Mouse (Mus musculus) cerebellum, adult (tissue): ENCODE data around the gene Luc7l3.
"Not testable (repeated sequence)": the region's sequence is repeated elsewhere in the genome, so short reads cannot be mapped to it uniquely, and the experiment has no call there.

ENCODE experiments used
- ATAC-seq: cut with Nextera tagmentation; 2 replicates; pipeline ENCODE4 v1.9.2; 2017; ENCODE audit warnings: mild to moderate bottlenecking, moderate library complexity, mixed read lengths; ENCODE audit not compliant: insufficient number of reproducible peaks, low FRiP score, low TSS enrichment

Gene Luc7l3

DNA sequence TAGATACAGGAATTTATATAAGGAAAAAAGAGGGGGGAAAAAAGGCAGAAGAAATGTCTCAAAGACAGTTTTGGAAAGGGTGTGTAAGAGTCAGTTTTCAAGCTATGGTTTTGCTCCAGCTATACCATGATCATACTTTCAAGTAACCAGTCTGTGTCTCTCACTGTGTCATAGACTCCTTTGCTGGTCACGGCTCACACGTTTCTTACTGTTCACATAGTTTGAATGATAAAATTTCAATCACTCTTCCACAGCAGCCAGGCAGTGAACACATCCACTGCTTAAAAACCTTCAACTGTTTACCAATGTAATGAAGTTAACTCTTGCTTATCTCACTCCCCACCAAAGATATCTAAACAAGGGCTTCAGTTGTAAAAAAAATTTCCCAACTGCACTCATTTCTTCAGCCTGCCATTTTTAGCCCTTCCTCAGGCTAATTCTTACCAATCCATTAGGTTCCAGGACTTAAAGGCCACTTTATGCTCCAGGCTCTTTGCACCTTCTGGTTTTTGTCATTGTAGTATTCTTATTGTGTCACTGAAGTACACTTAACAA, 7.6 kb downstream of the Luc7l3 start:
- ATAC-seq = no peak

DNA sequence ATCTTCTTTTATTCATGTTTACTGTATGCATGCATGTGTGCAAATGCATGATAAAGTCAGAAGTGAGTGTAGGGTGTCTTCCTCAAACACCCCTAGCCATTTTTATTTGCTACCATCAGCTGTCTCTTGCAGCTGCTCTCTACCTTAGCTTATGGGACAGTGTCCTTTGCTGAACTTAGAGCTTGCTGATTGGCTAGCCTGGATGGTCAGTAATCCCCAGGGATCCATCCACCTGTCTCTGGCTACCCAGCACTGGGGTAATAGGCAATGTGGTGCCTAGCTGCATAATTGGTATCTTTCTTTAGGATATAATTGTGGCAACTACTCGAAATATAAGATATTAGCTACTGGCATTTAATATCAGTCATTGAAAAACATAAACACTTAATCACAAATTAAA, 9.1 kb downstream of the Luc7l3 start:
- ATAC-seq = no peak; the same call in 1 of the 2 replicates

DNA sequence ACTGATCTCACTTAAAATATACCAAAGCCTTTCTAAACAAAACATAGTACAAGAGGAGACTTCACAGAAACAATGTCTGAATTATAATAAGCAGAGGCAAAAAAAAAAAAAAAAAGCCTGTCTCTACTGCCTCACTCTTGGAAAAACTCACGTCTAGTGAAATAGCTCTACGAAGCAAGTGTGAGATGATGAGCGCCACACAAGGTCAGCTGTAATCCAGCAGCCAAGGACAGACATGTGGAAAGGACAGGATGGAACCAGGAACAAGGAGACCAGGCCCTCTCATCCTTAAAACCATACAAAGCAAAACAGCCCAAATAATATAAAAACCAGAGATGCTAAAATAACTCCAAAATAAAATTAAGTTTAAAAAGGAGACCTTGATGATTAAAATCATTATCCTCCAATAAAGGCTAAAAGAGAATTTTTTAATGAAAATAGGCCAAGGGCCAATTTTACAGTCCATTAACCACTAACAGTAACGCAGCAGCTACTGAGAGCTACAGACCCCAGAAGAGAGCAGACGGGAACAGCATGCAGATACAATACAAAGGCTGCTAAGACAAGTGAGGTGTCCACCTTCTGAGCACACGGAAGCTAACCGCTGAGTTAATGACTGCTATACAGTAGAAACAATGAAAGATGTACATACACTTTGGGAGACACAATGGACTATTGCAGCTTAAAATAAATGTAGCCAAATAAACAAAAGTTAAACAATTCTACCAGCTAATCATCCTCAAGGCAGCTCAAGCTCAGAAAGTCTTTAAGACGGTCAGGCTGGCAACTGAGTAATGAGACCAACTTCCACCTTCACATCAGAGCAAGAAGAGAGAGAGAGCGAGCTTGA, 26.6 kb downstream of the Luc7l3 start:
- ATAC-seq = no peak

DNA sequence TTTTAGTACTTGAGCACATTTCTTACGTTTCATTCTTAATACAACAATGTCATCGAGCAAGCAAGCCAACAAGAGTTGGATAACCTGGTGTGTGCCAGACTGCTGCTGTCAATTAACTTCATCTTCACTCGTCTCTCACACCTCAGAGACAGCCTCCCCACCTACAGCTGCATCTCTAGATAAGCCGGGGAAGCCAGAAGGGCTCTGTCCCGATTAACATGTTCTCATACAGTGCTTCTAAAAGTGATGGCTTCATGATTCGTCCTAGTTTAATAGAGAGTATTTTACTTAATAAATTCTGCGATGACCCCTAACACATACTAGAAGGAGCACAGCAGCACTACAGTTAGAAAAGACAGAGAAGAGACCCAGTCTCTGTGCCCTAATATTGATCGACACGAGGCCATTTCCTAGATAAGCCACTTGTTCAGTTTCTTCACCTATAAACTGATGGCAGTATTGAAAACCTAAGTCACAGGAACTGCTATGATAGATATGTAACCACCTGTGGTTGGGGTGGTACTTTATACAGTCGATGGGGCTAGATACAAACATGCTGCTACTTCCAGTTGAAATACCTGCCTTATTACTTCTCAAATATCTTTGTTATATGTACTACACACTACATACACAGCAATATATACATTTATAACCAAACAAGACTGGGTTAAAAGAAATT, 31.6 kb downstream of the Luc7l3 start:
- ATAC-seq = no peak

DNA sequence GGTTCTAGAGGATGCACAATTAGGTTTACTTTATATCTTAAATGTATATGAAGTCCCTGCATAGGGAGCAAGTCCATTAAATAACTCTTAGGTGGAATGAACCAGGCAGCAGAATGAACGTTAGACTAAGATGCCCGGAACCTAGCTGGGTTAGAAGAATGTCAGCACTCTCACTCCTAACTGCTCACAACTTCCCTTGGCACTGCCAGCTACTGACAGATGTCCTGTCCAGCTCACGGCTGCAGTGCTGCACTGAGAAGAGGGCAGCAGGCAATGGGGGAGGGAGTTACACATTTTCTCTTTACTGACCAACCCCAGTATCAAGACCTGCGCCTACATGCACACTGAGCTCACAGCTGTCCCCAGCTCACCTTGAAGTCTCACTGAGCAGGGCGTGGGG, 34.7 kb downstream of the Luc7l3 start:
- ATAC-seq = no peak

DNA sequence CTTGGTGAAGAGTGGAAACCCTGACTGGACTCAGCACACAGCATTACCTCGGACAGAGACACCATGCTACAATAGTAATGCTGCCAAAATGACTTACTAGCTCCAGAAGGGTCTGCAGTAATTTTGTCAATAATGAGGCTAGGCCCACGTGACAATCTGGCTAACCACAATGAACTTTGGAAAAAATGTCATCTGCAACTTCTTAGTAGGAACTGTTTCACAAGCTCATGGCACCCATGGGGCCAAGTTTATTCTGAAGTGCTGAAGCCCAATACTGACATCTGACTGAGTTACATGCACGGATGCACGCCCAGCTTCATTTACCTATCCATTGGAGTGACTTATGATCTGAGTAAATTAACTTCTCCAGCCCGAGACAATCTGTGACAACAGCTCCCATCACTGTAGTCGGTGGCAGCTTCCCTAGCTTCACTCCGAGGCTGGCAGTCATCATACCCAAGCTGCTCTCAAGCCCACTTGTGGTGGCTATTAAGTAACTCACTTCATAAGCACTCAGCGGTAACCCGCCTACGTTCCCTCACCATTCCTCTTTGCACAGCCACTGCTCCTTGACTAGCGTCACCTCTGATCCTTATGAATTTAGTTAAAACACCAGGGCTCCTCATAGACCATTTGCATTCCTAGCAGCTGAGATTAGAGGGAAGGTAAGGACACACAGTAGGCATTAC, 35.8 kb downstream of the Luc7l3 start:
- ATAC-seq = no peak

DNA sequence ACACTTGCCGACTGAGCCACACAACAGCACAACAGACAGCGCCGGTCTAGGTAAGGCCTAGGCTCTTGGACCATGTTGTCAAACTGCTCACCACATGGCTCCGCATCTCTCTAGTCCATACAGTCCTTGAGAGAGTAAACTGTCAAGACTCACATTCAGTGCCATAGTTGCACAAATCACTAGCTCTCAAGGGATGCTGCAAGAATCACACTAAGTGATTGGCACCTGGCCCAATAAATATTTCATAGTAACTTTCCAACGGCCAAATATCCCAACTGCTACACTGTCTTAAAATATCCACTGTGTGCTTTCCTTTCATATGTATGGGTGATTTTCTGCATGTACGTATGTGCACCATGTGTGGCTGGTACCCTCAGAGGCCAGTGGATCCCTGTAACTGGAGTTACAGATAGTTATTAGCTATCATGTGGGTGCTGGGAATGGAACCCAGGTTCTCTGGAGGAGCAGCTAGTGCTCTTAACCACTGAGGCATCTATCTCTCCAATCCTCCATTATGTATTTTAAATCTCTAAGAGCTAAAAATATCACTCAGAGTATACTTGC, 38.2 kb downstream of the Luc7l3 start:
- ATAC-seq = no peak

DNA sequence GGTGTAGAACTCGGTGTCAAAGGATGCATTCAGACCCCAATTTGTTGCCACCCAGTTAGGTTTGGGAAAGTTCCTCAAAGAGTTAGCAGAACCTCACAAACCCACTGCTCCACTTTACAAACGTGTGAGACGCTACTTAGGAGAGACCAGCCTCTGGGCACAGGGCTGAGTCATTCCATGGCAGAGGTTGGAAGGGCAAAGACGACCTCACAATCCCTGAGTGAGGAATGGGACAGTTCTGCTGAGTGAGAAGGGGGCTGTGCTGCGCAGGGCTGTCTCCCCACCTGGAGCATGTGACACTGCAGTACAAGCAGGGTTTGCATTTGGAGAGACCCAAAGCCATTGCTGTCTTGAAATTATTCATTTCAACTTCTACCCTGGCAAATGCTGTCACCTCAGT, 39.5 kb downstream of the Luc7l3 start:
- ATAC-seq = no peak

DNA sequence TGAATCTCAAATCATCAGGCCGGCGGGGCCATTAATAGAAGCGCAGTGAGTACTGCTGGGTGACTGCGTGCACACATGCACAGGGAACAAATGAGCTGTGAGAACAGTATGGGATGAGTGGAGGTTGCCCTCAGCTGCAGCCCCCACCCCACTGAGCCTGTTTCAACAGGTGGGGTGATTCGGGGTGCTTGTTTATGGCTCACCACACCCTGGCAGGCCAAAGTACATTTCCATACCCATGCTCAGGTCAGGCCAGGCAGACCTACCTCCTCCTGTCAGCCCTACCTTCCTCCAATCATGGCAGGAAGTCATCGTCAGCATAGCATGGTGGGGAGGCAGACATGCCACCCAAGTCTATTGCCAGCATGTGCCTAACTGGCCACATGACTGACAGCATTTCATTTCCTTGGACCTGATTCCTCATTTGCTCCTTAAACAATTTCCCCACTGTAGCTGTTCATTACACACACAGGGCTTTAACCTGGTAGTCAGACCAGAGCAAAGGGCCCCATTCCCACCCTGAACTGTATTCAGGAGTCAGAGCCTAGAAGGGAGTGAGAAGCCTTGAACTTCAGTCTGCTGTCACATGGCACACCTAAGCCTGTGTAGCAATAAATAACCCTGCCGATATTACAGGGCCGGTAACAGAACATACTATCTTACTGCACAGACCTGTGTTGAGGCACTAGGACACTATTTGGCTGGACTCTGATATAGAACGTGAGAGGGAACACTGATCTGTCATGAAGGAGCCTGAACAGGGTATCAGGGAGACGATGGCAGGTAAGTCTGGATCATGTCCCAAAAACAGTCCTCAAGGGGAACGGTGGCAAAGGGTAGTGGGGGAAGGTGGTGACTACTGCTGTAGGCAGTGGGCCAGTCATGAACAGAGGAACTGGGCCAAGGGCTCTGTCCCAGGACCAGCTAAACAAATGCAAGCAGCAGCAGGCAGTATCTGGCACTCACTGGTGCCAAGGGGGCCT, 40.3 kb downstream of the Luc7l3 start, which contains the start of gene Gm21885:
Gene Gm21885 (plus strand): TSS at position 675 of the 983 bp plus-strand sequence.
- ATAC-seq = no peak

DNA sequence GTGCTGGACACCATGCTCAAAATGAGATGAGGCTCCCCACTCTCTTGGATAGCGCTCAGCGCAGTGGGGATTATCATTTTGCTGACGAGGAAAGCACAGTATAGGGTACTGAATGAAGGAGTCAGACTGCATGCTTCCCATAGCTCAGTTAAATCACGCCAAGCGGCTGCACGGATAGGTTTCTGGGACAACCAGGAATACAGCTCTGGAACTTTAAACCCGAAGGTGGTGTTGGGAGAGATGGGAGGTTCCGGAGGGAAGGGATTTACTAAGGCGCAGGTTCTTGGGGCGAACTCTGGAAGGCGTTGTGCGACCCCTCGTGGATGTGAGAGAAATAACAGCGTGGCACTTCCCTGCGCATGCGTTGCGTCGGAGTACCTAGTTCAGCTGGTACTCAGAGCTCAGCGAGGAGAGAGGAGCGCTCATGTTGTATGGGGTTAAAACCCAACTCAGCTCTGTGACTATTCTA, 44.9 kb downstream of the Luc7l3 start:
- ATAC-seq = peak; percentile 79

DNA sequence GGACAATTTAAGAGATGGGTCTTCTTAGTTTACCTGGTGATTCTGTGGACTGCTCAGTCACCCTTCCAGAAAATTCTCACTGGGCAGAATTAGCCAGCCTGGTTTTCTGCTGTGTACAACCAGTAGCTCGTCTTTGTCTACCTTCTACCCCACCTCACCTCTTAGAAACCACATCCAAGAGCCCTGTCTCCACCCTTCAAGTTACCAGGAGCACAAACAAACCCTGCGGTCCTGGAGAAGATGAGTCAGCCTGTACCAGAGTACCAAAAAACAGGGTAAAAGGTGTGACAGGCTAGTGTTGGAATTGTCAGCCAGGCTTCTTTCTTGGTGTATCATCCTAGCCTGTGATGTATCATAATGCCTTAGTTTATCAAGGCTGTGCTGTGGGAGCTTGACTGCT, 46.1 kb downstream of the Luc7l3 start:
- no peak for ATAC-seq

DNA sequence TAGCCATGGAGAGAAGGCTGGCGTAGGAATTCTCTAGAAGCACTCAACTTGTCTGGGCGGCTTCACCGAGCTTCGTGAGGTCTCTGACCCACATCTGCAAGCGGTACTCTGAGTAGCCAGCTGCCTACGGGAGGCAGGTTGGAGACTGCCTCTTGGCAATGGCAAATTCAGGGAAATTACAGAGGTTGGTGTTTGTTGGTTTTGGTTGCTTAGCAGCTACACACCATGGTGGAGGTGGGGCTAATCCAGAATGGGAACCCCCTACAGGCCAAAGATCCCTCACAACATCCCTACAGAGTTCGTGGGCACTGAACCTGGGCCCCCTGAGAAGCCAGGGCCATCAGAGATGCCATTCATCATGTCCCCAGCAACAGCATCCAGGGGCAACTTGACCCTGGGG, 46.6 kb downstream of the Luc7l3 start:
- ATAC-seq = no peak

DNA sequence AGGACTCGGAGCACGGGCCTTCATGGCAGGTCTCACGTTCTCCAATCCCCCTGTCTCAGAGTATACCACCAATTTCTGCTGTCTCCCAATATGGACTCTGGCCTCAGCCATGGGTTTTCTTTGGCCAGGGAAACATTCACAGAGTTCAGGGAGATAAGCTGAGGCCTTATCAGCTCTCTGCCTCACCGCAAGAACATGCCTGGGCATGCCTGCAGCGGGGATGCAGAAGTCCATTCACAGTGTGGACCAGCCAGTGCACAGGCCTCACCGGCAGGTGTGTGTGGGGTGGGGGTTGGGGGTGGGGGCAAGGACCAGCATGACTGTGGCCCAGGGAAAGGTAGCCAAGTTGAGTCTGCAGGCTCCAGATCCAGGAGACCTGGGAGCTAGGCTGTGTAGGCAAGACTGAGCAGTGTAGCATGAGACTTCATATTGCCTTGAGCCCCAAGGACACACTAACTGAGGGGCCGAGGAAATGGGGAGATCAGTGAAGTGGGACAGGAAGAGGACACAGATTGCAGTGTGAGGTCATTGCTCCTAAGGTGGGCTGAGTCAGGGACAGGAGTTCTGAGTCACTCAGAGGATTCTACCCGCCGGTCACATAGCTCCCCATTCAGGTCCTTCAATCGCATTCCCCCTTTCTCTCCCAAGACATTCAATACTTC, 47.5 kb downstream of the Luc7l3 start:
- ATAC-seq = no peak

DNA sequence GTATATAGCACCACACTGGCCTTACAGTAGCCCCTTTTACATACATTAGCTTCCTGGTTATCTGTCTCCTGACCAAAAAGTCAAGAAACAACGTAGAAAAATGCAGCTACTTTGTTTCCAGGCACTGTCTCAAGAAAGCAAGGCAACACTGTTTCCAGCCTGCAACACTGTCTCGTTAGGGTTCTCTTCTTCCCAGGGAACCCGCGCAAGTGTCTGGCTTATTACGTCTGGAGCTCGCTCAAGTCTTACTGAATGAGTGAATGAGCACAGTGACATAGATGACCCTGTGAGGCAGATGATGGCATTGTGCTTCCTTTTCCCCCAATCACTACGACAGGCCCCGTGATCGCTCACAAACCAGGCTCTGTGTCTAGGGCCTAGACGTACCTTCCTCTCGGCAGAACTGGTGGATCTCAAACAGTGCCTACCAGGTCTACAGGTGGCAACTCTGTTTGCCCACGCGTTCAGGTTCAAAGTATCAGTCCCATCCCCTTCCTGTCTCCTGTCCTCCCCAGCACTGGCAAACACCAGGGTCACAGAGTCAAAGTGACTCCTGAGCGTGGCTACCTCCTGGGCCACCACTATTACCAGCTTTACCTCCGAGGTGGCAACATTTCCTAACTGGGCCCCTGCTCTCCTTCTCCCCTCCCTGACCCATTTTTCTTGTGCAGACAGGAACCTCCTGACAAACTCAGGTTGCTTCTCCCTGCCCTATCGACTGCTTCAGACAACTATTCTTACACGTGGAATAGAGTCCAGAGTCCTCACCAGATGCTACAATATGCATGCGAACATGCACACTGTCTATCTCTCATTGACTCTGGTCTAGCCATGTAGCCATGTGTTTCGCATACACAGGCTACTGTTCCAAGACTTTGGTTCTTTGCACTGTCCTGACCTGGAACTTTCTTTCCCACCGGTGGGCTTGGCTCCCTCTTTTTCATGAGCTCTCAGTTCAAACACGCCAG, 48.5 kb downstream of the Luc7l3 start:
- no peak for ATAC-seq

DNA sequence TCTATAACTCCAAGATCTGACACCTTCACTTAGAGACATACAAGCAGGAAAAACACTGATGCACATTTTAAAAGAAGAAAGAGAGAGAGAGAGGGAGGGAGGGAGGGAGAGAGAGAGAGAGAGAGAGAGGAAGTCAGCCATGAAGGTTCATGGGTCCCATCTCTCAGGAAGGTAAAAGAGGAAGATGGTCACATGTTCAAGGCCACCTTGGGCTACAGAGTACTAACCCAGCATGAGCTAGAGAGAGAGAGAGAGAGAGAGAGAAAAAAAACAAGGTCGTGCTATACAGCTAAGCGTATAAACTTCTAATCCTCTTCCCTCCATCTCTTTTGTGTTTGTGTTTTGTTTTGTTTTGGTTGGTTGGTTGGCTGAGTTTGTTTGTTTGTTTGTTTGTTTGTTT, 50.8 kb downstream of the Luc7l3 start:
- ATAC-seq = no peak

DNA sequence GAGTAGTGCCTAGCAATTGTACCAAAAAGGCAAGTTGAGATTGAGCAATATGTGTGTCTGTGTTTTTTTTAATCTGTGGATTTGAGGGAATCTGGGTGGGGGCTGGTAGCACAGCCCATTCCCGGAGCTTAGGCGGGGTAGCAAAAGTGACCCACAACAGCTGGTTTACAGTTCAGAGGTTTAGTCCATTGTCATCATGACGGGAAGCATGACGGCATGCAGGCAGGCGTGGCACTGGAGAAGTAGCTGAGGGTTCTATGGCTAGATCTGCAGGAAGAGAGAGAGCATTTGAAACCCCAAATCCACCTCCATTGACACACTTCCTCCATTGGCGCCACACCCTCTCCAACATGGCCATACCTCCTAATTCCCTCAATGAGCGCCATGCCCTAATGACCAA, 51.9 kb downstream of the Luc7l3 start:
- no peak for ATAC-seq

DNA sequence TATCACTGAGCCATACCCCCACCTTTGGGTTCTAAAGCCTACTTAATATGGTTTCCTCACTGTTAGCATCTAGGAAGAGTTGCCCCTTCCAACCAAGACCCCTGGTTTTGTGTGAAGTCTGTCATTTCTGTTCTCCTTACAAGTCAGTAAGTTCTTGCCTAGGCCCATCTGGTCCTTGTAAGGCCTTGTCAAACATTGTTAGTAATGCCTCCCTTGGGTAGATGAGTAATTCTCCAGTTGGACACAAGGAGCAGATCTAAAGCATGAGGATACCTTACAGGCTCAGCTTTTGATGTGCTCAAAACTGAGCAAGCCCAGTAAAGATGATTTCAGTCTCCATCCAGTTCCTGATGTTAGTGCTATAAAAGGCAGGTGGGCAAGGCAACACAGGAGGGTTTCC, 53.0 kb downstream of the Luc7l3 start:
- ATAC-seq = no peak

DNA sequence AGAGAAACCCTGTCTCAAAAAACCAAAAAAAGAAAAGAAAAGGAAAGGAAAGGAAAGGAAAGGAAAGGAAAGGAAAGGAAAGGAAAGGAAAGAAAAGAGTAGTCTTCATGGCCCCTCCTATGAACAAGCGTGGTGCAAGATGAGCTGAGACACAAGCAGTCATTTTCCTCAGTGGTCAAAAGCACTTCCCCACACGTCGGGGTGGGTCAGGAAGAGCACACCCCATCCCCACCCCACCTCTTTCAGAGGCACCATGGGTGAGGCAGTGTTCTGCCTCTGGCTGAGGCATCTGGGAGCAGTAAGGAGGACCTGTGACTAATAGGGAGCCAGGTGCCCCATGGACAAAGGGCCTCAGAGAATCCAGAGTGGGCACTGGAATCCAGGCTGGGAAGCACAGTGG, 55.6 kb downstream of the Luc7l3 start:
- not testable (repeated sequence) for ATAC-seq
